Mouse (Mus musculus) liver, embryonic 14.5 days (tissue): Measurements from ENCODE around the gene Fbxo33. TPM values are rescaled to one million over a fixed set of nuclear protein-coding genes. Genes with fewer than 3 reads are reported as not detected.

Experiments
- ATAC-seq: fragments of 200-750 bp; cut with Nextera tagmentation; 2 replicates; pipeline ENCODE4 v1.8.0; 2017; ENCODE audit warnings: moderate number of reproducible peaks, mild to moderate bottlenecking, moderate library complexity; ENCODE audit not compliant: insufficient read depth
- DNase-seq, 3 experiments: peaks; one replicate each; pipeline ENCODE4 v3.0.0-alpha.2; 2012 to 2013; ENCODE audit warnings: low read depth in 3 of 3, low spot score in 3 of 3
- H3K27ac ChIP-seq: fragments of 300-500 bp; sonication (generic); 2 replicates; pipeline ENCODE4 v1.5.1; 2014; ENCODE audit warnings: moderate library complexity, mild to moderate bottlenecking, control low read depth, inconsistent platforms
- H3K27me3 ChIP-seq: fragments of 300-500 bp; sonication (generic); 2 replicates; pipeline ENCODE4 v1.6.1; 2014; ENCODE audit warnings: mild to moderate bottlenecking, low read length, moderate library complexity; ENCODE audit not compliant: control insufficient read depth, insufficient read depth
- H3K36me3 ChIP-seq: fragments of 300-500 bp; sonication (generic); replicated peaks from 2 replicates; pipeline ENCODE4 v1.6.1; 2014; ENCODE audit warnings: low read depth; ENCODE audit not compliant: control insufficient read depth, insufficient read depth
- H3K4me1 ChIP-seq, 2 experiments: fragments of 200-500 bp in 1 of 2; fragments of 300-500 bp in 1 of 2; sonication (generic) in 1 of 2; replicated peaks; 2 replicates each; pipeline ENCODE4 v1.6.1; 2012 to 2014; ENCODE audit warnings: antibody characterized with exemption in 1 of 2, inconsistent platforms in 1 of 2, low read length in 1 of 2; ENCODE audit not compliant: control insufficient read depth in 2 of 2, insufficient read depth in 2 of 2
- H3K4me2 ChIP-seq: fragments of 300-500 bp; sonication (generic); 2 replicates; pipeline ENCODE4 v1.6.1; 2014; ENCODE audit warnings: low read depth, mild to moderate bottlenecking, control low read depth, moderate library complexity
- H3K4me3 ChIP-seq, 2 experiments: fragments of 200-500 bp in 1 of 2; fragments of 300-500 bp in 1 of 2; sonication (generic) in 1 of 2; 2 replicates each; pipeline ENCODE4 v1.5.1; 2012 to 2014; ENCODE audit warnings: low read depth in 2 of 2, low read length in 2 of 2, mild to moderate bottlenecking in 2 of 2, control low read depth in 1 of 2, inconsistent platforms in 1 of 2, moderate library complexity in 1 of 2; ENCODE audit not compliant: insufficient read depth in 1 of 2
- H3K9ac ChIP-seq: fragments of 300-500 bp; sonication (generic); replicated peaks from 2 replicates; pipeline ENCODE4 v1.6.1; 2014; ENCODE audit warnings: mild to moderate bottlenecking, control low read depth, moderate library complexity
- H3K9me3 ChIP-seq: fragments of 300-500 bp; sonication (generic); 2 replicates; pipeline ENCODE4 v1.6.1; 2016; ENCODE audit warnings: low read length, mixed read lengths; ENCODE audit not compliant: control insufficient read depth
- CTCF ChIP-seq: IDR thresholded peaks from 2 replicates; pipeline ENCODE4 v1.5.1; 2016; ENCODE audit warnings: antibody characterized with exemption, low read depth, control low read depth
- EP300 ChIP-seq: IDR thresholded peaks from 2 replicates; pipeline ENCODE4 v1.6.1; 2016; ENCODE audit warnings: antibody characterized with exemption, low read depth
- WGBS: fragments of 180-500 bp; shearing (Covaris S2); extraction: QIAGEN DNeasy Blood & Tissue Kit; methylation state at CpG from one replicate; pipeline ENCODE4 v1.1.7; 2014; ENCODE audit not compliant: insufficient replicate concordance; 5-methylcytosine and 5-hydroxymethylcytosine counted together
- polyA plus RNA-seq, 2 experiments: library from polyadenylated mRNA; depleted of rRNA in 1 of 2; stranded (reverse) in 1 of 2; unstranded in 1 of 2; fragments of >200 nt; fragmentation: Nextera tagmentation in 1 of 2; extraction: Ambion mirVana in 1 of 2; gene quantifications; 2 replicates each; pipeline versions ENCODE4 v1.2.1 to v1.2.3; 2012 to 2014

Gene Fbxo33
- polyA plus RNA-seq, 2 experiments, result 7.7 to 11.1 TPM

DNA sequence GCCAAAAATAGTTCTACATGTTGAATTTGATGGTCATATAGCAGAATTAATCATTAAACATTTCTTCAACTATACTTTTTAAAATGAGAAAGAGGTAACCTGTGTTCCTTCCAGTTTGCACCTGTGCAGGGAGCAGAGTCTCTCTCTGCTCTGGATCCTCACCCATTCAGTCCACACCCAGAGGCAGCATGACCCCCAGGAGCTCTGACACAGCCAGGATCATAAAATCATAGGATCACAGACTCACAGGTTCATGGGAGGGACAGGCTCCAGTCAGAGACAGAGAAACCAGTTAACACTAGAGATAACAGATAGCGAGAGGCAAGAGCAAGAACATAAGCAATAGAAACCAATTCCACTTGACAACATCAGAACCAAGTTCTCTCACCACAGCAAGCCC lies 11.7 kb downstream of the Fbxo33 start:
- 23% methylated on average over 1 of the region's 1 CpGs for WGBS
- no peaks in the 10 kb centered on the region for H3K9me3 ChIP-seq
- ATAC-seq (no peak), DNase-seq (no peak)
- H3K9ac ChIP-seq, result no peak overlapping the region
- no peaks in the 10 kb centered on the region for H3K27me3 ChIP-seq
- no peak for TF ChIP-seq EP300
- no peak for TF ChIP-seq CTCF
- H3K4me2 ChIP-seq, result no peak overlapping the region
- H3K4me3 ChIP-seq, result no peak overlapping the region
- no peak overlapping the region for H3K27ac ChIP-seq
- peaks cover 8% of the 10 kb centered on the region for H3K36me3 ChIP-seq
- H3K4me1 ChIP-seq, result peaks cover 2 to 8% of the 10 kb centered on the region in 2 experiments; a peak in 2 of 4 replicates

DNA sequence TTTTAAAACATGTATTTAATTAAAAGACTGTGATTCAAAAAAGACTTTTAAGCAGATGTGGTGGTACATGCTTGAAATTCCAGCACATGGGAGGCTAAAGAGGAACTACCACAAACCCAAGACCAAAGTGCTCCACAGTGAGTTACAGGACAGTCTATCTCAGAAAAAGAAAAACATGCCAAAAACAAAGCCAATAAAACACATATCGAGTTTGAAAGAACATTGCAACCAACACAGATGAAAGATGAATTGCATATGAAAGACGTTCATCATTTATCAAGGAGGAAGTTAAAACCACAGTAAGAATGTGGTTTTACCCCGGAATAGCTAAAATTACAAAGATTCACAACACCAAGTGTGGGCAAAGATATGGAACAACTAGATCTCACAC lies 12.5 kb downstream of the Fbxo33 start:
- no peak for DNase-seq
- no peaks in the 10 kb centered on the region for H3K27me3 ChIP-seq
- H3K27ac ChIP-seq, result no peak overlapping the region
- no peak for ATAC-seq
- 5% methylated on average over 3 of the region's 3 CpGs for WGBS
- no peaks in the 10 kb centered on the region for H3K9me3 ChIP-seq
- H3K4me2 ChIP-seq, result no peak overlapping the region
- peaks cover 12% of the 10 kb centered on the region for H3K36me3 ChIP-seq
- TF ChIP-seq CTCF, result no peak
- TF ChIP-seq EP300, result no peak
- H3K4me1 ChIP-seq, result peaks cover 2 to 8% of the 10 kb centered on the region in 2 experiments; a peak in 2 of 4 replicates
- no peak overlapping the region for H3K4me3 ChIP-seq
- no peak overlapping the region for H3K9ac ChIP-seq

DNA sequence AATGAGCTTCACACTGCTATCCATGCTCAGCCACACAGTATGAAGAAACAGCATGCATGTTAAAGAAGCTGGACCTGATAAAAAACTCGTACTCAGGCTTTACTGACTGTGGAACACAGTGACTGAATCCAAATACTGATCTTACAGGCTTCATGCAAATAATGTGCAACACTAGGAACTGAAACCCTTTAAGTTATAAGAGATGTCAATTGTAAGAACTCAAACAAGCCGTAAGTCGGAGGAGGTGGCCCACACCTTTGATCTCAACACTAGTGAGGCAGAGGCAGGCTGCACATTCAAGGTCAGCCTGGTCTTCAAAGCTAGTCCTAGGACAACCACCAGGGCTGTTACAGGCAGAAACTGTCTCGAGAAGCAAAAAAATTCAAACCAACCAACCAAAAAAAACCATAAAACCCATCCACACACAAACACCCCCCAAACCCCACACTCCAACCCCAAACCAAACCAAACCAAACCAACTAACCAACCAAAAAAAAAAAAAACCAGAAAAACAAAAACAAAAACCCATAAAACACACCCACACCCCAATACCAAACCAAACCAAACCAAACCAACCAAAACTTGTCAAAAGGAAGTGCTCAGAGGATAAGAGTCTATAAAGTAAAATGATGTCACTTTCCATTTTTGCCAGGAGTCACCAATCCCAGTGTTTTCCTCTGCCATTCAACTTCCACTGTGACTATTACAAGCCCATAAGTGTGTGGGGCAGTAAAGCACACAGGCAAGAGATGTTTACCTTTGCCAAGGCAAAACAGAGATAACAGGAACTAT lies 13.1 kb downstream of the Fbxo33 start:
- WGBS, result 74% methylated on average over 4 of the region's 4 CpGs
- Histone ChIP-seq H3K9ac (no peak overlapping the region), H3K9me3 (no peaks in the 10 kb centered on the region), H3K36me3 (peaks cover 13% of the 10 kb centered on the region), H3K27me3 (no peaks in the 10 kb centered on the region), H3K27ac (no peak overlapping the region), H3K4me1 (peaks cover 2 to 8% of the 10 kb centered on the region in 2 experiments; a peak in 2 of 4 replicates), H3K4me2 (no peak overlapping the region), H3K4me3 (no peak overlapping the region)
- TF ChIP-seq CTCF (no peak), EP300 (no peak)
- DNase-seq, result no peak
- ATAC-seq, result no peak

DNA sequence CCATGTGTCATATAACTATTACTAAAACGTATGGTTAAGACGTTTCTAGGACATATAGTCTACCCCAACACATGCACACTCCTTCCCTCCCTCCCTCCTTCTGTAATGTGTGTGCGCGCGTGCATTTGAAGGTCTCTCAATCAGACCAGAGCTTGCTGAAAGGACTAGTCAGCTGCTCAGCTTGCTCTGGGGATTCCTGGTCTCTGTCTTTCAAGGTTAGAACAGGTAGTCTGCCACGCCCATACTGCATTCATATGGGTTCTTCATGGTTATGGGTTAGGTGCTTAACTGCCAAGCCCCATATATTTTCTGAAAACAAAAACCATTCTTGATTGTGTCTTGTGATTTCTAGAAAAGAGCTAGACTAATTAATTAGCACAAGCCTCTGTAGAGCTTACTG lies 14.0 kb downstream of the Fbxo33 start:
- Histone ChIP-seq H3K9me3 (no peaks in the 10 kb centered on the region), H3K27me3 (no peaks in the 10 kb centered on the region), H3K36me3 (peaks cover 11% of the 10 kb centered on the region), H3K4me1 (peaks cover 2 to 8% of the 10 kb centered on the region in 2 experiments; a peak in 2 of 4 replicates), H3K4me2 (no peak overlapping the region), H3K9ac (no peak overlapping the region), H3K27ac (no peak overlapping the region), H3K4me3 (no peak overlapping the region)
- 84% methylated on average over 6 of the region's 6 CpGs for WGBS
- TF ChIP-seq CTCF (no peak), EP300 (no peak)
- ATAC-seq (no peak), DNase-seq (no peak)

DNA sequence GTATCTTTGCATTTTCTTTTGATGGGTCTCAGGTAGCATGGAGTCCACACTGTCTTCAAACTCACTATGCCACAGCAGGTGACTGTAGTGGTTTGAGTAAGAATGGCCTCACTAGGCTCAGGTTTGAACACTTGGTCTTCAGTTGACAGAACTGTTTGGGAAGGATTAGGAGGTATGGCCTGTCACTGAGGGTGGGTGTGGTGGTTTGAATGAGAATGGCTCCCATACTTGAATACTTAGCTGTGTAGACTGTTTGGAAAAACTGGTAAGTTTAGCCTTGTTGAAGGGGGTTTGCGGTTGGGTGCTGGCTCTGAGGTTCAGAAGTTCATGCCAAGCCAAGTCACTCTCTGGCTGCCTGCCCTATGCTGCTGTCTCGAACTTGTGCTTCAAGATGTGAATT lies 20.2 kb downstream of the Fbxo33 start:
- Histone ChIP-seq H3K9ac (no peak overlapping the region), H3K4me3 (no peak overlapping the region), H3K36me3 (peaks cover 11% of the 10 kb centered on the region), H3K9me3 (no peaks in the 10 kb centered on the region), H3K4me1 (peaks cover 8 to 10% of the 10 kb centered on the region in 2 experiments), H3K27me3 (no peaks in the 10 kb centered on the region), H3K27ac (no peak overlapping the region), H3K4me2 (no peak overlapping the region)
- DNase-seq (no peak), ATAC-seq (no peak)
- TF ChIP-seq CTCF, result no peak
- WGBS, result 84% methylated on average over 2 of the region's 2 CpGs
